Mouse (Mus musculus): ENCODE measurements around the gene Bicd1.
"Not testable (repeated sequence)": the region's sequence is repeated elsewhere in the genome, so short reads cannot be mapped to it uniquely, and the experiment has no call there.

Gene Bicd1

DNA sequence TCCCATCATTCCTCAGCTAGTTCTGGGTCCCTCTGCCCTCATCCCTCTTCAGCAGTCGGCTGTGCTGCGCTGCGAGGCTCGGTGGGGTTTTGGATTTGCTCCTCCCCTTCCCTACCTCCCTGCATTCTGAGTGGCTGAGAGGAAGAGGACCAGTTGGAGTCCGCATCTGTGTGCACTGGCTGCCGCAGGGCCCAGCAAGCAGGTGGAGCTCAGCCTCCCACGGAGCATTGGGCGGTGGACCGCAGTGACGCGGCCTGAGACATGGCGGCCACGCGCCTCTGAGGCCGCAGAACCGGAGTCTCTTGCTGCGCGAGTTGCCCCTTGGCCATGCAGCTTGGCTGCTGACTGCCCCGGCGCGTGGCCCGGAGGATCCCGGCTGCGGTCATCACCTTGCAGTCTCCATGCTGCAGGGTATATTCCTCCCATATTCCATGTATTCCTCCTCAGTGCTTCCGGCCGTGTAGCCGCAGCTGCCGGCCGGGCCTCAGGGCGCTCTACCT is at the start of gene Bicd1:
Bicd1 (plus strand) TSS at position 54 of the 500 bp plus-strand sequence.
- peak; percentile 57 to 64 for DNase-seq (ENCODE audit: low spot score in 2 of 2)

DNA sequence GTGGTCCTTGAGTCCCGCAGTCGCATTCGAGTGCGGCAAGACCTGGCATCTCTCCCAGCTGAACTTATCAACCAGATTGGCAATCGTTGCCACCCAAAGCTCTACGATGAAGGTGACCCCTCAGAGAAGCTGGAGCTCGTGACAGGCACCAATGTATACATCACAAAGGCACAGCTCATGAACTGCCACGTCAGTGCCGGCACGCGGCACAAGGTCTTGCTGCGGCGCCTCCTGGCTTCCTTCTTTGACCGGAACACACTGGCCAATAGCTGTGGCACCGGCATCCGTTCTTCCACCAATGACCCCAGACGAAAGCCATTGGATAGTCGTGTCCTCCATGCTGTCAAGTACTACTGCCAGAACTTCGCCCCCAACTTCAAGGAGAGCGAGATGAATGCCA is 46.2 kb upstream of the Bicd1 start:
- DNase-seq (ENCODE audit: low spot score in 2 of 2): not testable (repeated sequence)

DNA sequence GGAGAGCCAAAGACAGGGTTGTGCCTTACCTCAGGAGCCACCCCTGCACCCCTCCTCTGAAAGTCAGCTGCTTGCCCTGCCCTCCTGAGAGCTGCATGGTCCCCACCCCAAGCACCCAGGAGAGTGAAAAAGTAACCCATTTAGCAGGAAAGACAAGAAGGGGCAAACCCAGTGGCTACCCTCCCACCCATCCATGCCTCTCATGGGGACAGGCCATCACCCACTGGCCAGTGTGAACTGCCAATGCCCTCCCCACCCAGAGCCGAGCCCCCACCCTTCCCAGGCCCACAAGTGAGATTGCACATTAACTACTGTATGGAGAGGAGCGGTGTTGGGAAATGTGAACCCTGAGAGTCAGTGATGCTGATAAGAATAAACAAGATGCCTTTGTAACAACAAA is 42.7 kb upstream of the Bicd1 start:
- not testable (repeated sequence) for DNase-seq (ENCODE audit: low spot score in 2 of 2)

DNA sequence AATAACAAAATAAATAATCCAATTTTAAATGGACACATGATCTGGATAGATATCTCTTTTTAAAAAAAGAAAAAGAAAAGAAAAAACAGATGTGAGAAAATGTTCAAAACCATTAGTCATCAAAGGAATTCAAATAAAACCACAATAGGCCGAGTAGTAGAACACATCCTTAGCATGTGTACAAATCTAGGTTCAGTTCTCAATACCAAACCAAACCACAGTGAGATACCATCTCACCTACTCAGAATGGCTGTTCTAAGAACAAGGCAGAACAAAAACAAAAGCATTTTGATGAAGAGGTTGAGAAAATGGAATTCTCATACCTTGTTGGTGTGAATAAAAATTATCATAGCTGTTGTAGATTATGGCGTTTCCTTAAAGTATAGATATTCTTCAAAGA is 42.3 kb upstream of the Bicd1 start:
- DNase-seq (ENCODE audit: low spot score in 2 of 2): no peak

DNA sequence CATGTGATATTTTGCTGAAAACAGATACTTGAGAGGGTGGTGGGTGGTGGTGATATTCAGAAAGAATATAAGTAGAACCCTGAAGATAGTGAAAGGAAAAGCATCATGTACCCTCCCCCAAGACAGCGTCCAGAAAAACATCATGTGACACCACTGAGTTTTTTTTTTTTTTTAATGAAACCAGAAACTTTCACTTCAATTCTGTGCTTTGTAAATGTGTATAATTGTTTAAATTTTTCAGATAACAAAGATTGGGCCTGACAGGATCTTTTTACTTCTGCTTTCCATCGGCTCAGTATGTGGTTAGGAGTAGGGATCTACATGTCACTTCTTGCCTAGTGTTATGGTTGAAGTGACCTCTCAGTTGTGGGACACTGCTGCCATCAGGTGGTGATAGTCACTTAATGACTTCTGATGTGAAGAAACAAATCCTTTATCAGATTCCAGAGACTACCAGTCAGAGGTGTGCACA is 33.7 kb upstream of the Bicd1 start:
- peak; percentile 54 to 77 for DNase-seq (ENCODE audit: low spot score in 2 of 2)

DNA sequence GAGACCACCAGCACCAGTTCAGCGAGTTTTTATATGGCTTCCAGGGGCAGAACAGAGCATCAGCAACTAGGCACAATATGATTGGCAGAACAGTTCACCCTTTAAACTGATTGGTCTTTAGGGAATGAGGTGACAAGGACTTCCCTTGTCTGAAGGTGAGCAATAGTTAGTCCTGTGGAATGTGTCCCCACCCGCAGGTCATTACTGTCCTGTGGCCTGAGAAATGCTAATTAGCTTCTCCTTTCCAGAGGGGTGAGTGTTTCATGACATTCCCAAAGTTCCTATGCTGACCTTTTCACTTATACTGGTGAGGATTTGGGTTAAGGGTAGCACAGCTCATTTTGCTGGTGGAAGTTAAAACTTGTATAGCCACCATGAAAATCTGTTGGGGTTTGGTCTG is 25.2 kb upstream of the Bicd1 start:
- DNase-seq (ENCODE audit: low spot score in 2 of 2): no peak

DNA sequence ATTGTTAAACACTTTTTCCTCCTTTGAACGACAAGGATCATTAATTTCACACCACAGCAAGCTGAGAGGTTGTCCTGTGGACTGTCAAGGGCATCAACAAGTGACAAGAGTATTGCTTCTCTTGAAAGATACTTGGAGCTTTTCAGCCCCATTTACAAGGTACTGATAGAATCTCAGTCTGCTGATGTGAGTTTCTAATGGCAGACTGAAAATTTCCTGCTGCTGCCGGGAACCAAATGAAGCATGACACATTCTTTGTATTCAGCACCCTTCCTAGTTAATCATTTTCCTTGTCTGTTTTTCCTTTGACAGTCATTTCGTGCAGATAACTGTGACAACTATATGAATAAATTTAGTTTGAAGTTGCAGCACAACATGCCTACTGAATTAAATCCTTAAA is 22.3 kb upstream of the Bicd1 start:
- no peak for DNase-seq (ENCODE audit: low spot score in 2 of 2)

DNA sequence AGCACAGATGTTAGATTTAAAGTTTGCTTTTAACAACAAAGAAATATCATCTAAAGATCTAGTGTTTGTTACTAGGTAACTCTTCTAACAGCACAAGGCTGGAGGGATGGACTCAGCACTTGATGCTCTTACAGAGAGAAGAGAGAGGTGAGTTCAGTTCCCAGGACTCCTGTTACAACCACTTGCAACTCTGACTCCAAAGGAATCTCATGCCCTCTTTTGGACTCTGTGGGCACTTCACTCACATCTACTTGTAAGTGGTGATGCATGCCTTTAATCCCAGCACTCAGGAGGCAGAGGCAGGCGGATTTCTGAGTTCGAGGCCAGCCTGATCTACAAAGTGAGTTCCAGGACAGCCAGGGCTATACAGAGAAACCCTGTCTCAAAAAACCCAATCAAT is 19.1 kb upstream of the Bicd1 start:
- DNase-seq (ENCODE audit: low spot score in 2 of 2): not testable (repeated sequence)

DNA sequence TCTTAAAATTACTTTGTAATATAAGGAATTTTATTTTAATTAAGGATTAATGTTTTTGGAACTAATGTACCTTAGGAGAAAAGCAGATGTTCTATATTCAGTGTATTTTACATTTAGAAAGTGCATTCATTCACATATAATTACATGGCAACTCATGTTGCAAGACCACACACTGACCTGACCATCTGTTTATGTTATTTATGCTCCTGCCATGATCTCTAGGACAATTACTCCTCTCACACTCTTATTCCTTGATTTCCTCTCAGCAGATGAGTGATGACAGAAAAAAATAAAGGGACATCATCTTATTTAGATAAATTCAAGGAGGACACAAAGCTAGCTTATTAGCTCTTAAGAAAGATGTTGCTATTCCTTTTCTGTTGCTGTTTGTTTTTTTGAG is 9.3 kb upstream of the Bicd1 start:
- DNase-seq (ENCODE audit: low spot score in 2 of 2): no peak

DNA sequence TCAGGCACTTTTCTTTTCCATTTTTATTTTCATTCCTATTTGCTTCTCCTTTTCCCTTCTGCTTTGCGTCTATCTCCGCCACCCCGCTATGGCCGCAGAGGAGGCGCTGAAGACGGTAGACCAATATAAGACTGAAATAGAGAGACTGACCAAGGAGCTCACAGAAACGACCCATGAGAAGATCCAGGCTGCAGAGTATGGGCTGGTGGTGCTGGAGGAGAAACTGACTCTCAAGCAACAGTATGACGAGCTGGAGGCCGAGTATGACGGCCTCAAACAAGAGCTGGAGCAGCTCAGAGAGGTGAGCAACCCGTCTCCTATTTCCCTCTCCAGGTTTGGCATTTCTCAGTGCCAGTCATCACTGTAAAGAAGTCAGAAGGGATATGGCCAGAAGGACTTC is 655 bp downstream of the Bicd1 start:
- no peak for DNase-seq (ENCODE audit: low spot score in 2 of 2)

DNA sequence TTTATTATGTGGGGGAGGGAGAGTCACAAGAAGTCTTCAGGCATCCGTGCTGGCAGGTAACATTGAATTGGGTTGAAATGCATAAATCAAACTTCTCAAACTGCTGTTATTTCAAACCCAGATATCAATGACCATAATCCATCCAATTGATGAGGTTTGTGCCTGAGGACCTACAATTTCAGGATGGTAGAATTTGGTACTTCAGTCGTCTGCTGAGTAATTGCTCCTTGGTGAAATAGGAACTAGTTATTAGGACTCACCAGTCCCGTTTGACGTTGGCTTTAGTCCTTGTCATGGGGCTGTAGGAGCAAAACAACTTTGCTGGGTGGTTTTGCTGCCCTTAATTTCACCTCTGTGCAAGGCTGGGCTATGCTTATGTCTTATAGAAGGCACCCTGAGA is 1.2 kb downstream of the Bicd1 start:
- DNase-seq (ENCODE audit: low spot score in 2 of 2): no peak

DNA sequence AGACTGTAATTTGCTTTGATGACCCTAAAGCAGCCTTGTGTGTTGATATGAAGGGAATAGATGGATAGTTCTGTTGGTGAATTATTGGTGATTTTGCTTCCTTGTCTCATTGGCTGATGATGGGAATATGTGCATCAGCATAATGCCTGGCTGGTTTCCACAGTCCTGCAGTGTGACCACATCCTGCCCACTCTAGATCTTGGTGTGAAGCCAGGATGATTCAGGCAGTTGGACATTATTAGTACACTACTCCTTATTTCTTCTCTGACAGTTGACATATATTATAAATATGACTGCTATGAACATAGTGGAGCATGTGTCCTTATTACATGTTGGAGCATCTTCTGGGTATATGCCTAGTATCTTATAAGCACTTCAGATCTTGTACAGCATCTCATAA is 4.6 kb downstream of the Bicd1 start:
- no peak for DNase-seq (ENCODE audit: low spot score in 2 of 2)

DNA sequence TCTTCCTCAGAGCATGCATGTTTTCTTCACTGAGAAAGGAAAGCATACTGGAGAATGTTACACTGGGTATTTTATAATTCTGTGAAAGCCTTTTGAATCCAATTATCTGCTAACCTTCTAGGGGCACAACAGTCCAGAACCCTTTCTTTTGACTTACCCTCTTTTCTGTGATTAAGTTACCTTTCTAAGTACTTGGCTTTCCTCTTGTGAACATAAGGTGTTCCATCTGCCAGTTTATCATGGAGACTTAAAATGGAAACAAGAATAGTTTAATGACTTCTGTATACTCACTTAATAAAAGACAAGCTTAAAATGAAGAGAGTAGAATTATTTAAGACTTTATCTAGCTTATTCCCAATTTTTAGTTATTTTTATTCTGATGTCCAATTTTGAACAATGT is 16.1 kb downstream of the Bicd1 start:
- no peak for DNase-seq (ENCODE audit: low spot score in 2 of 2)

DNA sequence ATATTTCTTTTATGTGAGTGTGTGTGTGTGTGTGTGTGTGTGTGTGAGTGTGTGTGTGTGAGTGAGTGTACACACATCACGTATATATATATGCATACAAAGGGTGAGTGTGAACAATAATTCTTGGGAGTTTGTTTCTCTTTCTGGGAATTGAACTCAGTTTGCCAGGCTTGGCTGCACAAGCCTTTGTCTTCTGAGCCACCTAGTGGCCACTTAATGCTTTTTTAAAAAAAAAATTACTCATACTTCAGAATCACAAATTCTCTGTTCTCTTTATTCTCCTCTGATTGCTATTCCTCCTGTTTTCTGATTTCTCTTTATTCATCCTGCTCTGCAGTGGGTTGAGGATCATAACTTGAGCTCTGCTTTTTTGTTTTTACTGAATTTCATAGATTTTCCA is 30.5 kb downstream of the Bicd1 start:
- DNase-seq (ENCODE audit: low spot score in 2 of 2): no peak

DNA sequence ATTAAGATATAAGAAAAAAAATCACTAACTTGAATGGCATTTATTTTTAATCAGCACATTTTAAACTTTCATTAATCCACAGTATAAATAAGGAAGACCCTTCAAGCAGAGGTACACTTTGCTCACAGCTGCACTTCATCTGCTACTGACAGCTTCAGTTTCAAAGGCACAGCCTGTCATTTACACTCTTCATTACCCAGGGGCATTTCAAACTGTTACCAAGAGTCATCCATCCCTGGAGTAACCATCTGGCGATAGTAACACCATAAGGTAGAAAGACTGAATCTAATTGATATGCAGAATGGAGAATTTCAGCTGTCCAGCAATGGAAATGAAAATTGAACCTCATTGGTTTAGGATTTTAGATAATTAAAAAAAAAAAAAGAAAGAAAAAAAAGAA is 34.2 kb downstream of the Bicd1 start:
- DNase-seq (ENCODE audit: low spot score in 2 of 2): no peak

DNA sequence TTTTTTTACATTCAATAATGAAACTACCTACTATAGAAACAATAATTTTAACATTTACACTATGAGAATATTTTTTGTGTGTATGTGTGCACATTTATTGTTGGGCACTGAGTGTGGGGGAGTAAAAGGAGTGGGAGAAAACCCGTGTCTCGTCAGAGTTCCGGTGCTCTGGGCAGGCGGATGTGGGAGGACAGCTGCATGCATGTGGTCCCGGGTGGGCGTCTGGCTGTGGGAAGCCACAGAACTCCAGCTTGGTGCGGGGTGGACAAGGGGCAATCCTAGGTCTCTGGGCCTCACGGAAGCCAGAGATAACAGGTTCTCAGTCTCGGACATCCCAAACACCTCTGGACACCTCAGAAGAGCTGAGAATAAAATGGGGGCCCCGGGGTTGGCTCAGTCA is 37.2 kb downstream of the Bicd1 start:
- DNase-seq (ENCODE audit: low spot score in 2 of 2): no peak

DNA sequence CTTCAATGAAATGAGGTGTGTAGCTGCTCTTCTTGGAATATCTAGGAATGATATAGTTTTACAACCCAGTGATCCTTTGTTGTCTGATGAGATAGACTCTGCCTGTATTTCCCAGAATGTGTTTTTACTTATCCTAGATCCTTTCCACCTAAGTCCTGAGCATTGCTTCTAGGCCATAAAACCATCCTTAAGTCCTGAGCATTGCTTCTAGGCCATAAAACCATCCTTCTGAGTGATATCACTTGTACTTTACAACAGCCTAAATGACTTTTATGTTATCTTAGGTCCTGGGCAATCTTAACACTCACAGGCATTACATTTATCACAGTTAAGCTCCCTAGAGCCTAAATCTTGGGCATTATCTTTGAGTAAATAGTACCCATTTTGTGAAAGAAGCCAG is 48.6 kb downstream of the Bicd1 start:
- no peak for DNase-seq (ENCODE audit: low spot score in 2 of 2)

DNA sequence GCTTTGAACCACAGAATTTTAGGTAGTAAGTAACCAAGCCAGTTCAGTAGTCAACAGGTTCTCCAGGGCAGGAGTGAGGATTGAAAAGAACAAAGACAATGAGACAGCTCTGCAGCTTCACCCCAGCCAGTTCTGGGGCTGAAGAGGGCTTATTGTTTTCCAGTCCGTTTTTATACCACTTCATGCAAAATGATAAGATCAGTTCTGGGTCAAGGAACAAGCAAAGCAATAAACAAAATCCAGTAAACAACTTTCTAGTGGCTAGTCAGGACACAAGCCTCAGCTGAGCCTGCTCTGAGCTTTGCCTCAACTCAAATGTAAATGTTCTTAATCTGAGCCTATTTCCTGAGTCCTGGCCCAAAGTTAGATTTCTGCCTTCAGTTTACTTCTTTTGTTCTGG is 52.3 kb downstream of the Bicd1 start:
- no peak for DNase-seq (ENCODE audit: low spot score in 2 of 2)

DNA sequence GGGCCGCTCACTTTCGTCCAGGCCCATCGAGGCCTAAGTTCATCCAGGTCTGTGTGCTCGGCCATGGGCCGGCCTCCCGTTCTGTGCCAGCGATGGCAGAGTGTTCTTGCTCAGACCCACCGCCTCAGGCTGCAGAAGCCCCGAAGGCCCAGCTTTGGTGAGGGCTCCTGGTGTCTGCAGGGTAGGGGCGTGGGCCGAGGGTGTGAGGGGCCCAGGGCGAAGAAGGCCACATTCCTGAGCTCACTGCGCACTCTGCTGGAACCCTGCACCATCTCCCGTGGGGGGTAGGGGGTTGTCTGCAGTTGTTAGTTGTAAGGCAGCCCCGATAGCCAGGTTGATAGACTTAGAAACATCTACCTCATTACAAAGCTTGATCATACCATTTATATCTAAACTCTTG is 62.8 kb downstream of the Bicd1 start:
- DNase-seq (ENCODE audit: low spot score in 2 of 2): no peak

DNA sequence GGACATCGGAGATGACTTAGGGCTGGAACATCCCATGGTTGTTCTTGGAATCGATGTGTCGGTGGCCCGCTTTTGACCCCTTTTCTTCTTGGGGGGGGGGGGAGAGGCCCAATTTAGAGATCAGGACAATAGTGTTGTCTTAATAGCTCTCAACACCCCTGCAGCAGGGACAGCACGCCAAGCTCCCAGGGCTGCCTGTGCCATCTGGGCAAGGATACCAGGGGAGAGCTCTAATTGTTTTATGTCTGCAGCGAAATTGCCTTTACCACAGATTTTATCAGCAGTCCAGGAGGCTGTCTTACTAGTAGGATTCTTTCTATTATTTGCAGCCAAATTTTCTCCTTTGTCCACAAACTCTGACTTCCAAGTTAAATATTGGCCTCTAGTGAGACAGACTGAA is 63.8 kb downstream of the Bicd1 start:
- DNase-seq (ENCODE audit: low spot score in 2 of 2): not testable (repeated sequence)

DNA sequence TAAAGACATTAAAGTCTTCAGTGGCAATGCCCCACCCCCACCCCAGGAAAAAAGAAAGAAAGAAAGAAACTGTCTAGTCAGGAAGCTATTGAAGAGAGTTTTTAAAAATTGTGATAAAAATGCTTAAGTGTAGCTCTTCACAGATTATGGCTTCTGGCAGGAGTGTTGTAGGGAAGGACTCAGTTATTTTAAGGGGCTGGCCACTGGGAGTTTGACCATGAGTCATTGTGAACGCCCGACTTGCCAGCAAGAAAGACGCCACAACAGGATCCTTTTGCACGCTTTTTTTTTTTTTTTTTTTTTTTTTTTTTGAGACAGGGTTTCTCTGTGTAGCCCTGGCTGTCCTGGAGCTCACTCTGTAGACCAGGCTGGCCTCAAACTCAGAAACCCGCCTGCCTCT is 73.2 kb downstream of the Bicd1 start:
- not testable (repeated sequence) for DNase-seq (ENCODE audit: low spot score in 2 of 2)

DNA sequence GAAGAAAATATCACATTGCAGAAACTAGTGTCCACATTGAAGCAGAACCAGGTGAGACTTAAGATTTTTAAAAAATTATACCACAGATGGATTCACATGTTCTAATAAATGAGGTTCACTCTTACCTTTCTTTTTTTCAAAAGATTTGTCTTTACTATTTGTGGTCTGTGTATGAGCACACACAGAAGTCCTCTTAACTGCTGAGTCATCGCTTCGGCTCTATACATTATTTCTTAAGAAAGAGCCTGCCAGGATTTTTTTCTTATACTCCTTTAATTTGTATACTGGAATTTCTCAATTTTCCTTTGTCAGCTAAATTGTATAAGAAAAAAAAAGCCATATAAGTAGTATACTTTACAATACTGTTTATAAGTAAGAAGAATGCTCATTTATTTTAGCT is 86.0 kb downstream of the Bicd1 start:
- no peak for DNase-seq (ENCODE audit: low spot score in 2 of 2)

DNA sequence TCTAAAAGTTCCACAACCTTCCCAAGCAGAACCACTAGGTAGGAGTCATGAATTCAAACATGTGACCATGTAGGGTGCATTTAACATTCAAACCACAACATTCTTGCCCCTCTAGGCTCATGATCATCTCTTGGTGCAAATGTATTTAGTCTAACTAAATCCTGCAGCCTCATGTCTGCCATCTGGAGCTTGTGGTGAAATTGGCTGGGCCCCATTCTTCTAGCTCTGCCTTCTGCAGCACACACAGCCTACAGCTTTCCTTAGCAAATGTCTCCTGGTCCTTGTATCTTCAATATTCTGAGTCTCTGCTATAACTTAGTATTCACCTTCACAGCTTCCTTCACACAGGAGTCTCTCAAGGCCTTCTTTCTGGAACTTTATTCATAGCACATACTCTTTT is 87.2 kb downstream of the Bicd1 start:
- DNase-seq (ENCODE audit: low spot score in 2 of 2): no peak

DNA sequence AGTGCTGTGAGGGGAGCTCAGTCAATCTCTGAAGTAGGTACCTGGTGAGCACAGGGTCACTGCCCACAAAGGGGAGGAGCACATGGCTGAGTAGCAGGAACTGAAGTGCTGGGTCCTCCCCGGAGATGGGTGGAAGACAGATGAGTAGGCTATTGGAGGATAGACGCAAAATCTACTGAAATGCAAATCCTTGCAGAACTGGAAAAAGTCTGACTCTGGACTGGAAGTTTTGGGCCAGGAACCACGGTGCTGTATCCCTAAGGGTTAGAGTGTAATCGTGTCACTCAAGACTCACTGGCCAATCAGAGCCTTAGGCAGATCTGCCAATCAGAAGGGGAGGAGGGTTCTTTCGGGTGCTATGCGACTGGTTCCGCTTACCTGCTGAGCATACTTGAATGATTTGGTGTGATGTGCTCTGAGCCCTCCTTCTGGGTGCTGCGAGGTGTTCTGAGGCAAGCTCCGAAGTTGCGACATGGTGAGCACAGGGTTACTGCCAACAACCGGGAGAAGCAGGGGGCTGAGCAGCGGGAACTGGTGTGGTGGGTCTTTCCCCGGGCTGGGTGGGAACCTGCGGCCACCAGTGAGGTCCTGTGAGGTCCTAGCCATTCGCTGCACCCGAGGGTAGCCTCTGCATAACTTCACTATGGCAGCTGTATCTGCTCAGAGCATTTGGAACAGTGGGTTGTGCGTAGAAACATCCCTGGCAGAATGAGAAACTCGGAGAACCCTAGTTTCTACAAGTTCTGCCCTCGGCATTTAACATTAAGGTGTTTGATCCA is 157.2 kb downstream of the Bicd1 start:
- DNase-seq (ENCODE audit: low spot score in 2 of 2): peak; percentile 1 to 10
